Mouse (Mus musculus) adrenal gland, postnatal 36 days (tissue): Measurements from ENCODE around the gene Clec14a. TPM values are rescaled to one million over a fixed set of nuclear protein-coding genes. Genes with fewer than 3 reads are reported as not detected.

Source experiments
- DNase-seq, 2 experiments: peaks; one replicate each; pipeline ENCODE4 v3.0.0; 2021; ENCODE audit warnings: mixed read lengths in 1 of 2
- long read RNA-seq, 2 experiments: library from polyadenylated mRNA; stranded (forward); transcript quantifications; one replicate each; pipeline ENCODE4 v2.0.0; 2021; ENCODE audit warnings: borderline sequencing depth in 2 of 2
- total RNA-seq, 2 experiments: library from RNA; stranded (reverse); gene quantifications; 2 replicates each; pipeline ENCODE4 v1.2.3; 2021

Gene Clec14a
- total RNA-seq: 1 to 10 TPM; 8.7 to 8.8 TPM
- long read RNA-seq, experiment 1, full-length matches to known transcripts: 26 of 26 reads
- long read RNA-seq, experiment 1, partial matches to known transcripts: 0 of 26 reads
- long read RNA-seq, experiment 1, other reads (novel, unspliced or antisense): 0 of 26 reads
- long read RNA-seq, experiment 2, full-length matches to known transcripts: 7 of 7 reads
- long read RNA-seq, experiment 2, partial matches to known transcripts: 0 of 7 reads
- long read RNA-seq, experiment 2, other reads (novel, unspliced or antisense): 0 of 7 reads

DNA sequence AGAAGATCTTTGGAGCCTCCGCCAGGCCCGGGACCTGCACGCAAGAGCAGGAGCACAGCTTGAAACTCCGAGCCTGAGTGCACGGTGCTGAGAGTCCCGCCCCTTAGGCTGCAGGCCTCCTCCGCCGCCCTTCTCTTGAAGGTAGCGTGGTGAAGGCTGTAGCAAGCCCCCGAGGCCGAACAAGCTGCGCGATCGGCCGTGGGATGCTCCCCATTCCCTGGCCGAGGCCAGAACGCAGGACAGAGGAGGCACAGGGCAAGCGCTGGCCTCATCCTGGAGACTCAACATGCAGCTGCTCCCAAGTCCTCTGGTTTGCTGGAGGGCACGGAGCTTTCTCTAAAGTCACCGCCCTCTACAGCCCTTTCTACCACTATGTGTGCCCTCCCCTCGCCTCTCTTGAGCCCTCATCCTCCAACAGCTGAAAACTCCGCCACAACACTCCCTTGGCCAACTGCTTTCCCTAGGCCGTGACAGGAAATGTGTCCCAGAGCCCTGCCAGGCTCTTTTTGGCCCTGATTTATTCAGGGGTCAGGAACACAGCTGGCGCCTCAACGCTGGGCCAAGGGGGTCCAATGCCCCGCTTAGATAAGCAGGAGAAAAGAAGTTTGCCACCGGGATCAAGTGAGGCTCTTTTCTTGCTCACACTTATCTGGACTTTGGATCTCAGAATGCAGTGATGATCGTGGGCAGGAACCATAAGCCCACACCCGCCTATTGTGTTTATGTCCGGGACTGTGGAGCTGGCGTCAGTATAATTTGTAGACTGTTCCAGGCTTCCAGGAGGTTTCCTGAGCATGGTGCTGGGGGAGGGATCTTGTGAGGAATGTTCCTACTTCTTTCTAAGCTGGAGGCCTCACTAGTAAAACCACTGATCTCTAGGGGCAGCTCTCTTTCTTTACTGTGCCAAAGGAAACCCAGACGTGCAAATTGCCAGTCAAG lies at the start of gene Clec14a:
Gene Clec14a (minus strand): TSS at position 728 of the 939 bp plus-strand sequence.
- peak; percentile 30 to 45 for DNase-seq

DNA sequence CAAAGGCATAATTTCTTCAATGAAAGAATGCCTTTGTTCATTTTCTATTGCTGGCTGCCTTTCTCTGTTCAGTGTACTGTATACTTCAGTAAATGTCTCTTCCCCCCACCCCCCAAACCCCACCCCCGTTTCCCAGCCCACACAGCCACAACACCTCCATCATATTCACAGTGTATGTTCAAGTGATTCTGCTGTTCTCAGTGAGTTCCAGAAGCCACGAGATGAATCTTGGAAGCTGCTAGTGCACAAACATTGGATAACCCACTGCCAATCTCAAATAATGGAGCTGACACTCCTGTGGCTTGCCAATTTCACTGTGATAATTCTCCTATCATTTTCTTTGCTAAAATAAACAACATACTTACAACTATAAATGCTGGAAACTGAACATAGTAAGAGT lies 38.7 kb upstream of the Clec14a start:
- no peak for DNase-seq

DNA sequence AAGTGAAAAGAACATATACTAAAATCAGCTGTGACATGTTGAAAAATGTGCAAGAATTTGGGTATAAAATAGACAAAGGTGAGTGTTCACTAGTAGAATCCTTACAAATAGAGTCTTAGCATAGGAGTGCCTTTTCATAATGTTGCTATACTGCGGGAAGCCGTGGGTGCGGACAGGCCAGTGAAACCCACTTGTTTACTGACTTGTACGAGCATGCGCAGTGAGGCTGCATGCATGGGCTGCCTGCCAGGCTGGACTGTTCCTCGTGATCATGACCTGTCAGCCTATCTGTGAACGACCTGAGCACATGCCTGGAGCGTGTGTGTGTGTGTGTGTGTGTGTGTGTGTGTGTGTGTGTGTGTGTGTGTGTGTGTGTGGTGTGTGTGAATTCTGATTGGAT lies 37.3 kb upstream of the Clec14a start:
- DNase-seq: peak in 1 of 2 experiments; percentile 30

DNA sequence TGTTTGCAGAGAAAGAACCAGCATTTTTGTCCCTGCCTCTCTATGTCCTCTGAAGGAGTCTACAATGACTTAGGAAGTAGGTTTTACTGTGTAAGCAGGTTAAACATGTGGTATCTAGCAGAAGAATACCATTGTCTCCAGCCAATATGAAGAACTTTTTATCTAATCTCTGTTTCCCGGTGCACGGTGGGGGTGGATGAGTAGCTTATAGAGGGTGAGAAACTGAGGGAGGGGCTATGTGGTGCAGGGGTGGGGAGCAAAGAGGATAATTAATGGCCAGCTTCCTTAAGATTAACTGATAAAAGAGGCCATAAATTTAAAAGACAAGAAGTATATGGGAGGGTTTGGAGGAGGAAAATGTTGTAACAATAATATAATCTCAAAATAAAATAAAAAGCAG lies 36.5 kb upstream of the Clec14a start:
- no peak for DNase-seq

DNA sequence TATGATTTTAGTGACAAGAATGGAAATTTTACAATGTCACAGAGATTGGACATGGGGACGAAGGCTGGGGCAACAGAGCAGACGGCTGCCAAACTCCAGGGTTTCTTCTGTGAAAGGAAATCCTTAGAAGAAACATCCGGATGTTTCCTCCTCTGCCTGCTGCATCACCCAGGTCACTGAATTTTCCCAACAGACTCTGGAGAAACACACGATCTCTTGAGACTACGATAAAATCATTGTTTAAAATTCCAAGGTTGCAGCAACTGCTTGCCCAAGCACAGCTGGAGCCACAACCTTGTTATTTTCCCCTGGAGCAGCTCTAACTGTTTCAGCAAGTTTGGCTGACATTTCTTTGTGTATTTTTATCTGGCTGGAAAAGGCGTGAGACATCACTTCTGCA lies 27.9 kb upstream of the Clec14a start:
- peak in 1 of 2 experiments; percentile 4 for DNase-seq

DNA sequence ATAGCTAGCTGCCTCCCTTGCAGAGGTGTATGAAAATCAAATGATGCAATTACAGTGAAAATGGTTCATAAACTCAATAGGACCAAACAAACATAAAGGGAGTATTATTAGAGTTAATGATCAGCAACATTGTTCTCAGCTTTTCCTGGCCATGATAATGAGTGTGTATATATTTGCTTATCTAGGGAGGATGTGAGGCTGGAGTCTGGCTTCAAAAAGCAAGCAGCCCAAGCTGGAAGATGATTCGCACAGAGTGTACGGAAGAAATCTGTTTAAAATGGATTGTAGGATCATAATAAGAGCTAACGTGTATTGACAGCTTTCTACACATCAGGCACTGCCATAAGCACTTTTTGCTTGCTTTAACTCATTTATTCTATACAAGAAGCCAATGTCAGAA lies 16.8 kb upstream of the Clec14a start:
- no peak for DNase-seq

DNA sequence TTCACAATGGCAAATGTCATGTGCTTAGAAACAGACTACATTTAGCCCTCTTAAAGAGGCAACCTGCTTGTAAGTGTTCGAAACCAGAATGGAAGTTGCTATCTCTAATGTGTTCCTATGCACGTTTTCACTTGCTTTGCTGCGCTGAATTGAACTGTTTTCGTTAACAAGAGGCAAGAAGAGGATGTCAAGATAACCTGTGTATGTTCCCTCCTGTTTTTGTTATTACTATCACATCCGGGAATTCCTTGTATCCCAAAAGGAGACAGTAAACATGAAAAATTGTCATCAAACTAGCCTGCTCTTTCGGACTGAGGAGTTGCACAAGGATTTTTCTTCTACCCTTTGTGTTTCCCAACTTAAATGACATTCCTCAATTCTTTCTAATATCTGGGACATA lies 1.4 kb upstream of the Clec14a start:
- DNase-seq: no peak

DNA sequence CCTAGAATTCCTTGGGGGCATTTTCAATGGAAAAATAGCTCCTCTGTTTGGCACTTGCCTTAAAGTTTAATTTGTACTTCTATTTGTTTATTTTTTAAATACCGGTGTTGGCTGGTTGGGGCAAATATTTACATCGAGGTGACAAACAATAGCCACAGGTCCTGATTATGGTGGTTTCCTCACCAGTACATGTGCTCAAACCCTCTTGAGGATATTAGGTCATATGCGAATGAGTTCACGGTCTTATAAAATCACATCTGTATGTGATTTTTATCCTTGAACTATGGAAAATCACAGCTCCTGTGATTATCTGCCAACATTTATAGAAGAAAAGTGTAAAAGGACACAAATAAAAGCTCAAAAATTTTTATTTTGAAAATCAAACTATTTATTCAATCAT lies 415 bp upstream of the Clec14a start:
- no peak for DNase-seq

DNA sequence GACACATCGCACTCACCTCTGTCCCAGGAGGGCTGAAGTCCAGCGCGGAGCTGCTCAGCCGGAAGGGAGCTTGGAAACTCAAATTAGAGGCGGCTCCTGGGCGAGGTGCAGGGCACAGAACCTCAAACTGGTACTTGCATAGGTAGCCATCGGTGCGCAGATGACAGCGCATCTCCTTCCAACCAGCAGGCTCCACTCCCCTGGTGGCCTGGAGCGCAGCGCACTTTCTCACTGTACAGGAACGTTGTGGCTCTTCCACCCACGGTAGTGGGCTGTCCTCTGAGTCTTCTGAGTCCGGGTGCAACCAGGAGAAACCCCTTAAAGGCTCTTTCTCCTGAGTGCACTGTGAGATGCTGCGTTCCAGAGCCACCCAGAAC lies 916 bp downstream of the Clec14a start:
- peak in 1 of 2 experiments; percentile 8 for DNase-seq

DNA sequence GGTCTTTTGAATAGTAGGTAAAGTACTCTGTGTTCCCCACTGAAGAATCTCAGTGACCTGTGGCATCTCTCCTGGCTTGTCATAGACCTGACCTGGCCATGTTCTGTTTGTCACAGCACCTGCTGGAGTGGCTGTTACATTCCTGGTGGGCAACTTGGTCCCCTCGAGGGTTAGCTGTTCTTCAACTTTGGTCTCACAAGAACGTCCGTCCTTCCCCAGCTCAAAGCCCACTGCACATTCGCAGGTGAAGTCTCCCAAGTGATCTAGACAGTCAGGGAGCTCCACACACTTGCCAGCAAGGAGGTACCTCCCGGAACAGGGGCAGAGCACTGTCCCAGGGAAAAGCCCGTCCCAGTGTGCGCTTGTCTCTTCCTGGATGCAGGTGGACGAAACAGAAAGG lies 1.3 kb downstream of the Clec14a start:
- no peak for DNase-seq

DNA sequence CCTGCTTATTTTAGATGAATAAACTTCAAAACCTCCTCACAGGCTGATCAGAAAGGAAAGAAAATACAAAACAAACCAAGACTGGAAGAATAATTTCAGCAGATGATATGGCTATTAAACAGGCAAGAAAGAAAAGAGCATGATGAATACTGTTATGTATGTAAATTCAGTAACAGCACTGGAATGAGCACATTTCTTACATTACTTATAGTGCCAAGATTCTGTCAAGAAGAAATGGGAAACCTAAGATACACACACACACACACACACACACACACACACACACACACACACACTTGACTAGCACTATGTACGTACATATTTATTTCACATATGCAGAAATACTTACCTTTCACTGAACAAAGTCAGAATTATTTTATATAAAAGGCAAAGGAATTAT lies 17.2 kb downstream of the Clec14a start:
- no peak for DNase-seq

DNA sequence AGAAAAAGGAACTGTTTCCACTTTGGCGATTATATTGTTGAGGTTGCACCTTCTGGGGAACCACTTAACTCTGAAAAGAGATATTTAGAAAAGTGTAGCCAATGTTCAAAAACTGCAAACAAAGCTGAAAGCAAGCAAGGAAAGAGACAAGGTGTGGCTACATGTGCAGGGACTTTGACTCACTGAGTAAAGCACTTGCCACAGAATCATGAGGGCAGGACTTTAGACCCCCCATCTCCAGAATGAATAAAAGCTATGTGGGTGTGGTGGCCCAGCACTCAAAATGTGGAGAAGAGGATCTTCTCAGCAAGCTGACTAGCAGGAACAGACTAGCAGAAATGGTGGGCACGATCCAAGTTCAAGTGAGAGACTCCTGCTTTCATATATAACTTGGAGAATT lies 36.6 kb downstream of the Clec14a start:
- no peak for DNase-seq

DNA sequence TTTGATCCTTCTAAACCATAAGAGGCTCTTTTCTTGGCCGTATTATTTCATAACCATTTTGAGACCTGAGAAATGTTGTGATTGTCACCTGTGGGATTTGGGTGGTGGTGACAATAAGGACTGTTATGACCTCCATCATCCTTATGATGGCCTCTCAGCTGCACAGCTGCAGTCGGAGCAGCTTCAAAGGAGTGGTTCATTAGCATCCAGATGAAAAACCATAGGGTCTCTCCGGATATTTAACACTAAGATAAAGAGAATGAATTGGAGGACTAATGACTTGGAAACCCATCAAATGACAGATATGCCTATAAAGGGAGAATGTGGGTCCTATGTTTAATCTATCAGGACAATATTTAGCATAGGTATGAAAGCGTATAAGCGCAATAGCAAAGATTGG lies 43.4 kb downstream of the Clec14a start:
- no peak for DNase-seq

DNA sequence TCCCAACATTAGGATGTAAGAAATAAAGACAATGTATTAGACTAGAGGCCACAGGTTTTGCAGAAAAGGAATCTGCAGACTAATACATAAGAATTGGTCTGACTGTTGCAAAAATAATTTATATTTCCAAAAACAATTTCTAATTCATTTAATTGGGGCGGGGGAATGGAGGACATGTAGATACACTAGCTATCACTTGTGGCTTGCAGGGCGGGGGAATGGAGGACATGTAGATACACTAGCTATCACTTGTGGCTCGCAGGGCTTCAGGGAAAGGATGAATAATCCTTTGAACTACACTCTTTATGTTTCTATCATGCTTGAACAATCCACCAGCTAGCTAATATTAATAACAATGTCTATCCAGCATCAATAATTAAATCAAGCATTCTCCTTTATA lies 50.0 kb downstream of the Clec14a start:
- no peak for DNase-seq

DNA sequence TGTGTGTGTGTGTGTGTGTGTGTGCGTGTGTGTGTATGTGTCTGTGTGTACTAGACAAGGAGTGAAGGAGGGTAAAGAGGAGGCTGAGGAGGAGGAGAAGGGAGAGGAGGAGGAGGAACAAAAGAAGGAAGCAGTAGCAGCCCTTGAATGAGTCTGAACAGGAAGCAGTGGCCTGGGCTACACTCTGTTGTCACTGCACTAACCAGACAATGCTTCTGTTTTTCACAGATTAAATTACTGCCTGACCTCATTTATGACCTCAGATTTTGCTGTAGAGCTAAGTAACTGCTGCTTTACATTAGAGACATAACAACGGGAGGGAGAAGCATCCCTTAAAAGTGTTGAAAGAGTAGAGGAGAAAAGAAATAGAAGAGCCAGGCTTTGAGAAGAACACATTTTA lies 52.9 kb downstream of the Clec14a start:
- no peak for DNase-seq

Other genes with a start within 250 kb of the Clec14a start
- under 1 TPM in 1 of 2 experiments, not detected in 1; 0.13 TPM for gene Sstr1, start 57.5 kb downstream of the Clec14a start, total RNA-seq